Mouse (Mus musculus) frontal cortex, adult 2 months (tissue): ENCODE measurements around the gene Pms2. TPM values are rescaled to one million over a fixed set of nuclear protein-coding genes. Genes with fewer than 3 reads are reported as not detected.

Experiments used
- DNase-seq, 2 experiments: peaks; one replicate each; pipeline ENCODE4 v3.0.0; 2022; ENCODE audit warnings: low spot score in 1 of 2; ENCODE audit errors: extremely low spot score in 1 of 2
- polyA plus RNA-seq: library from polyadenylated mRNA; depleted of rRNA; stranded (reverse); fragments of >200 nt; gene quantifications from 2 replicates; pipeline ENCODE4 v1.2.3, GENCODE M21; 2012

The Pms2 gene
- polyA plus RNA-seq, 1 experiment = 18.0 TPM

DNA sequence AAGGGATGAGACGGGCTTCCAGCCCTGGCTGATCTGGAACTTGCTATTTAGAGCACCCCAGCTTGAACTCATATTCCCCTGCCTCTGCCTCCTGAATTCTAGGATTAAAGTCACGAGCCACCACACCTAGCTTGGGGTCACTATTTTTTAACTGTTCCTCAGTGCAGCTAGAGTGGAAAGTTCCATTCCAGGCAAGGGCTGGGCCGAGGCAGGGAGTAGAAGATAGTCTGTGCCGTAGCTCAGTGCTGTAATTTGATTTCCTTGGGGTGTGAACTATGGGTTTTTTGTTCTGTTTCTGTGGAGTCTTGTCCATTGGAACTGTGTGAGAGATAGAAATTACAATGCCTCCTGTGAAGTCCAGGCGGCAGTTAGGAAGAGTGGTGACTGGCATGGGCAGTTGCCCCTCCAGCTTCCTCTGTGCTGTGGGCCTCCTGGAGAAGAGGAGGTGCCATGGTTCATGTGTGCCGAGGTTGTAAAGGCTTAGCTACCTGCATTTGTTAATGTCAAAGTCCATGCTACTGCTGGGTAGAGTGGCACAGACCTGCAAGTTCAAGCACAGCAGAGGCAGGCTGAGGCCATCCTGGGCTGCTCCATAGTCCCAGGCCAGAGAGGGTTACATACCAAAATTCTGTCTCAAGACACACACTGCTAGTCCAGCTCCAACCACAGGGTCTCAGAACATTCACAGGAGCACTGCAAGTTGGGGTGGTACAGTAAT is 22.3 kb downstream of the Pms2 start:
- no peak for DNase-seq

DNA sequence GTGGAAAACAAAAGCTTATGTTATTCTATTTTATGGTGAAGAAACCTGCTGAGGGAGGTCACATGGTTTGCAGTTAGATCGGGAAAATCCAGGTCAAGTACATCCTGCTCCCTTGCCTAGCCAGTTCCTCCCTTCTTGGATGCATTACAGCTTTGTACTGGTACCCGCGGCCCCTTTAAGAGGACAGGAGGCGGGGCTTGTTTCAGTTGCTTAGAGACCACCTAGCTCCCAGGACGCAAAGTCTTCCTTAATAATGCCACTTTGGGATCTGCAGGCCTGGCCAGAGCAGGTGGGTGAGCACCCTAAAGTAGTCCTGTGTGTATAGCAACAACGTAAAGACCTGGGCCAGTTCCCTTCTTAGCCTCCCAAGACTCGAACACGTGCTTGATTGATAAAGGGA is 23.1 kb downstream of the Pms2 start, which contains the start of gene Rsph10b:
Gene Rsph10b (plus strand): TSS at position 205 of the 400 bp plus-strand sequence.
- DNase-seq = no peak

DNA sequence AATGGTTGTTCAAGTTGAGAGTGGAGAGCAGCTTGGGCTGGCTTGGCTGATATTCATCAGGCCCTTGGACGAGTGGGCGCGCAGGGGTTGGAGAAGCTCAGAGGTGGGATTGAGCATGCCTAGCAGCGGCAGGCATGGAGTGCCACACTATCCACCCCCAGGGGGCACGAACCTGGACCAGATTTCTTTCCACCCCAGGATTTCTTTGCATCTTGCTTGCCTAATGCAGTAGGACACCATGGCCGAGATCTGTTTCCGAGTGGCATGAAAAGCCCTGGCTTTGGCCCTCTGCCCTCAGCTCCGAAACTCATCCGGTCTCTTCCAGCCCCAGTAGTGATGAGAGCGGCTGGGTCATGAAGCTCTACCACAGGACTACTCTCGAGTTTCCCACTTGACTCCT is 23.6 kb downstream of the Pms2 start:
- DNase-seq = no peak

DNA sequence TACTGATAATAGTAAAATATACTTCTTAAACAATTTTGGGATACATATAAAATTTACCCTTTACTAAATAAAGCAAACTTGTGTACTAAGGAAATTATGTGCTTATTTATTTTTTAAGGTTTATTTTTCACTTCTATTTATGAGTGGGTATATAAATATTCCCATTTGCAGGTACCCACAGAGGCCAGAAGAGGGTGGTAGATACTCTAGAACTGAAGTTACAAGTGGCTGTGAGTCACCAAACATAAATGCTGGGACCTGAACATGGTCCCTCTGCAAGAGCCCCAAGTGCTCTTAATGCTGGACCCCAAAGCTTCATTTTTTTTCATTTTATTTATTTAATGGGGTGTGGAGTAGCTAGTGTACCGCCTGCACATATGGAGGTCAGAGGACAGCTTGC is 24.1 kb downstream of the Pms2 start:
- no peak for DNase-seq

DNA sequence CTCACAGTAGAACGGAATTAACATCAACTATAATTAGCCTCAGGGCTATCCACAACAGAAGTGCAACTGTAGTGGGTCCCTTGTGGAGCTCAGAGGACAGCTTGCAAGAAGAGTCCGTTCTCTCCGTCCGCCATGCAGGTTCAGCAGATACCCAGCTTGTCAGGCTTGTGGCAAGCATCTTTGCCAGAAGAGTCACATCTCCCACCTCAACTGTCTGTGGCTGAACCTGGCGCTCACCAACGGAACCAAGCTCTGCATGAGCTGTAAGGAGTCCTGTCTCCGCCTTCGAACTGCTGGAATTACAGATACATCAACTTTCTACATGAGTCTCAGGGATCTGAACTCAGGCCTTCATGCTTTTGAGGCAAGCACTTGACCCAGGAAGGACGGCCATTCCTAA is 26.4 kb downstream of the Pms2 start:
- DNase-seq = no peak

DNA sequence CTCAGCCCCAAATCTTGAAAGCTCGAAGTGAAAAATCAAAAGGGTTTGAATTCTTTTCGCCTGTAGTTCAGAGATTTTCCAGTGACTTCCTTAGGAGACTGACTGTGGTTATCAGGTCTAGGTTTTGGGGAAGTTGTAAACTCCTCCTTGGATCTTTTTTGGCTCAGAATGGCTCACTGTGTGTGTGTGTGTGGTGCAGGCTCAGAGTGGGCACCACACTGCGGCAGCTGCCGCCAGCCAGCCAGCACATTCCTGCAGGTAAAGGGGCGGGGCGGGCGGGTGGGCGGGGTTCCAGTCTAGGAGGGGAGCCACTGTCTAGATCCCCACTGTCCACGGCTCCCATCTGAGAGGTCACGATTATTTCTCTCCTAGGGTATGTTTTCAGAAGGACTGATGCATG is 31.8 kb downstream of the Pms2 start:
- DNase-seq = peak in 1 of 2 experiments; percentile 15

DNA sequence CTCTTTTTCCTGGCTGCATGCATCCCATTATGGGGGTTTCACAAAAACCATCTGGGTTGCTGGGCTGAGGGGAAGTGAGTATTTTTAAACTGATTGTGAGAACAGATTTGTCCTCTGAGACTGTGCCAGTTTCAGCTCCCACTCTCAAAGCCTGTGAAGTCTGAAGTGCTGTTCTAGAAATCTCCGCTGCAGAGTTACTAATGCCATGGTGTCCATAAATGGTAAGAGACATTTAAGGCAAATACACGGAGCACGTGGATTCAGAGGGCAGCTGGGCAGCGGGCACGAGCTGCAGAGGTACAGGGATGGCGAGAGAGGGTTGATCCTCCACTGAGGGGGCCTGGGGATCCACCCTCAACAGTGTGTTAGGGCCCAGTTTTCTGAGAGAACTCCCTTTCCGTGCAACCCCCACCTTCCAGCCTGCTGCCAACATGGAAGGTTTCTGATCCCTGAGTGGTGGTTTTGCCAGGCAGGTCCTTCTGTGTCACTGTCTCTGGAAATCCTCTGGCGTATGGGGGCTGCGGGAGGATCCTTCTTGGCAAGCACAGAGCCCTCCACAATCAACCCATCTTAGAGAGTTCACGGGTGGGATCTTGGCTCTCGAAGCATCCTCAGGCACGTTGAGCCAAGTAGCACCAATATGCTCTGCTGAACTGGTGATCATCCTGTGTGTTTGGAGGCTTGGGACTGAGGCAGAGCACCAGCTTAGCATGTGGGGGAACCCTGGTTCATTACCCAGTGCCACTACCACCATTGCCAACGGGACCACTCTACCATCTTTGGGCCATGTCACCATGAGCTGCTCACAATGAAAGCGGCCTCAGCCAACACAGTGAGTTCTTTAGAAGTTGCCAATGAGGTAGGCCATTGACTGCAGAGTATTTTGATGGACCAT is 33.7 kb downstream of the Pms2 start:
- DNase-seq = peak; percentile 89 to 91

DNA sequence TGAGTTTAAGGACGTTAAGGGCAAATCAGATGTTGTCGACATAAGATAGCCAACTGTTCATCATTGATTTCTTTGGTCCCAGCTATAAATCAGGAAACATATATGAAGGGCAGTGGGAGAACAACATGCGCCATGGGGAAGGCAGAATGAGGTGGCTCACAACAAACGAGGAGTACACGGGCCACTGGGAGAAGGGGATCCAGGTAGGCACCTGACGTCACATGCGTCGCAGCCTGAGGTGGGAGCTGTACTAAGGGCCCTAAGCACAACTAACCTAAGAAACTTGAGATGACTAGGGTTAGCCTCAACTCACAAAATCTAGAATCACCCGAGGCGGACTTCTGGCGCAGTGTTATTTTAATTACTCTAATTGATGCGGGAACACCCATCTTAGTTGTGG is 38.6 kb downstream of the Pms2 start:
- DNase-seq = no peak

DNA sequence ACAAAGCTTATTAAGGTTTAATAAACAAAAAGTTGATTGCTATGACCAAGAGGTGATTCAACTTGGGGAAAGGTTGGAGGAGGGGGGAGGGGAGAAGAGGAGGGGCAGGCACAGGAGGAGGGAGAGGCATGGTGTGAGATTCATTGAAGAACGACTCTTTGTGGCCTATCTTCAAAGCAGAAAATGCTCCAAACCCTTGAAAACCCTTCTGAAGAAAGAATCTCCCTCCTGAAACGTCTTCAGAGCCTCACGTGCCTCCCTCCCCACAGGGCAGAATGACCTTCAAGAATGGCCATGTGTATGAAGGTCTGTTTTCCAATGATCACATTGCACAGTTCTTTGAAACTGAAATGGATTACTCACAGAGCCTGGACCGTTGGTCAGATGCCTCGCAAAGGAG is 40.3 kb downstream of the Pms2 start:
- no peak for DNase-seq

DNA sequence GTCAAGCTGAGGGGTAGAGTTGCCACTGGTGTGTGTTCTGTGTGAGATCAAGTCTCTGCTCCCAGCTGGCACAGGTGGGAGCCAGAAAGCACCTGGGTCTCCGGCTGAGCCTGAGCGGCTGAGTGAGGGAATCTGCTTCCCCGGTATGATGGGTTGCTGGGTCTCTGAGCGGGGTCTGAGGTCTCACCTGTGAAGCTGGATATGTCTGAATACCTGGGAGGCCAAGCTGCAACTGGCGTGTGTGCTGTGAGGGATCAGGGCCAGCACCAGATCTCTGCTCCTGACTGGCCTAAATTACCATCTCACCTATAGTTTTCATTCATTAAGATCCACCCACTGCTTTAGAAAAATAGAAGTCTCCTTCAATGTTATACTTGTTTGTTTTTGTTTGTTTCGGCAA is 47.3 kb downstream of the Pms2 start:
- DNase-seq = no peak

DNA sequence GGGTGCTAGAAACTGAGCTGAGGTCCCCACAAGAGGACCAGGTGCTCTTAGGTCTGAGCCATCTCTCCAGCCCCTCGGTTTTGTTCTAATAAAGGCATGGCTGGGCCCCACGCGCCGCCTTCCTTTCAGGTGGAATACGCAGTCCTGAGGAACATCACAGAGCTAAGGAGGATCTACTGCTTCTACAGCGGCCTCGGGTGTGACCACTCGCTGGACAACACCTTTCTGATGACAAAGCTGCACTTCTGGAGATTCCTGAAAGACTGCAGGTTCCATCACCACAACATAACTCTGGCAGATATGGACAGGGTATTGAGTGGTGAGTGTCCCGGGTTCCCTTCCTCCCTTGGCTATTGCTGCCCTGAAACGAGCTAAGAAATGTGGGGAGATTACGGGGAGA is 49.8 kb downstream of the Pms2 start:
- DNase-seq = no peak

DNA sequence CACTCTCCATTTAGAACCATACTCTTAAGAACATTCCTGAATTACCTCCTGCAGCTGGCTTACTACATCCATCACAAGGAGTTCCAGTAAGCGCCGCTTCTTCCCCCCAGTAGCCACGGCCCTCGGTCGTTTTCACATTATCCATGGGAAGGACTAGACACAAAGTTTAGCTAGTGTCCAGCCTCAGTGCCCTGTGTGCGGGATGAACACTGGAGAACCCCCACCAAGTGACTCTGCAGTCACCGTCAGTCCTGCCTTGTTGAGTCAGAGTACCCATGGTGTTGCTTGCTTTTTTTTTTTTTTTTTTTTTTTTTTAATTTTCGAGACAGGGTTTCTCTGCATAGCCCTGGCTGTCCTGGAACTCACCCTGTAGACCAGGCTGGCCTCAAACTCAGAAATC is 51.4 kb downstream of the Pms2 start:
- no peak for DNase-seq

DNA sequence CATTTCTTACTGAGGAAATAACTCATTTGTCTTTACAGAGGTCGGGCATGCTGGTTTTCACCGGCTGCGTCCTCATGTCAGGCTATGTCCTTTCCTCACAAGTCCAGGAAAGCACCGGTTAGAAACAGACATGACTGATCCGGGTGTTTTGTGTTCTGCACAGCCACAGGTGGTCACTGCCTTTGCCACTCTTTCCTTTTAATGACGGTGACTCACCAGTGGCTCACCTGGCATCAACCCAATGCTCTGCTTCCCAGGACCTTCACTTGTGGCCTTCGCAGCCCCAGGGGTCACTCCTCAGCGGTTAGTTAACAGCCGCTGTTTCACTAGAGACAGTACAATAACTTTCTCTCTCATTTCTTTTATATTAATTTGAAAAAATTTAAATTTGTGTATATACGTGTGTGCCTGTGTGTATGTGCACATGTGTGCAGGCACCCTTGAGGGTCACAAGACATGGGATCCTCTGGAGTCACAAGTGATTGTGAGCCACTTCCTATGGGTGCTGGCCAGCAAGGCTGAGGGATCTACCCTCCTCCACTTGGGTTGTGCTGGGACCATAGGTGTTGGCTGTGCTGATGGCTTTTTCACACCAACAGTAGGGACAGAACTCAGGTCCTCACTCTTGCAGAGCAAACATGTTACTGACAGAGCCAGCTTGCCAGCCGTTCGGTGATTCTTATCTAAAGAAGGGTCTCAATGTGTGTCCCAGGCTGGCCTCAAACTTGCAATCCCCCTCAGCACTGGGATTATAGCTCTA is 56.0 kb downstream of the Pms2 start:
- no peak for DNase-seq

DNA sequence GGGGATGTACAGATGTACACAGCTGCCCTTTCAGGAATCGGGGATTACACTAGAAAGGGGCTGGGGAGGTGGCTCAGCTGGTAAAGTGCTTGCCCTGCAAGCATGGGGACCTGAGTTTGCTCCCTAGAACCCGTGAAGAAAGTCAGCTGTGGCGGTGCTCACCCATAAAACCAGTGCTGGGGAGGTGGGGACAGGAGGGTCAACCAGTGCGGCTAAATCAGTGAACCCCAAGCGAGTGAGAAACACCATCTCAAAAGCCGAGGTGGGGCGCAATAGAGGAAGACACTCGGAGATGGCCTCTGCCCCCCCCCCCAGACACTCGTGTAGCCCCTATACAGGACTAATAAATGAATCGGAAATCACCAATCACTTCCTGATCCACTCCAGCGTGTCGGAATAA is 56.9 kb downstream of the Pms2 start:
- no peak for DNase-seq

DNA sequence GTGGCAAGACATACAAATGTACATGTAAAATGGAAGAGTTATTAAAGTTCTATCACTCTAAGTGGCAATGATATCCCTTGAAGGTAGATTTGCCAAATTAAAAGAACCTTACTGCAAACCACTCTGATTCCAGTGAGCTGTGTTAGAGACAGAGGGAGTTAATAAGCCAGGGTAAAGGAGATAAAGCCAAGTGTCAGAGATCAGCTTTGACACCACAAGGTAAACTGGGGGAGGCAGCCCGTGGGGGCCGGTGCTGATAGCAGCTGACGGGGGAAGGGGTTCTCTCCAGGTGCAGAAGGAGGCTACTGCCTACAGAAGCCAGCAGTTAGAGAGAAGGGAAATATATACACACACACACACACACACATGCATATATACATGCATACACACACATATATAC is 62.9 kb downstream of the Pms2 start:
- no peak for DNase-seq

DNA sequence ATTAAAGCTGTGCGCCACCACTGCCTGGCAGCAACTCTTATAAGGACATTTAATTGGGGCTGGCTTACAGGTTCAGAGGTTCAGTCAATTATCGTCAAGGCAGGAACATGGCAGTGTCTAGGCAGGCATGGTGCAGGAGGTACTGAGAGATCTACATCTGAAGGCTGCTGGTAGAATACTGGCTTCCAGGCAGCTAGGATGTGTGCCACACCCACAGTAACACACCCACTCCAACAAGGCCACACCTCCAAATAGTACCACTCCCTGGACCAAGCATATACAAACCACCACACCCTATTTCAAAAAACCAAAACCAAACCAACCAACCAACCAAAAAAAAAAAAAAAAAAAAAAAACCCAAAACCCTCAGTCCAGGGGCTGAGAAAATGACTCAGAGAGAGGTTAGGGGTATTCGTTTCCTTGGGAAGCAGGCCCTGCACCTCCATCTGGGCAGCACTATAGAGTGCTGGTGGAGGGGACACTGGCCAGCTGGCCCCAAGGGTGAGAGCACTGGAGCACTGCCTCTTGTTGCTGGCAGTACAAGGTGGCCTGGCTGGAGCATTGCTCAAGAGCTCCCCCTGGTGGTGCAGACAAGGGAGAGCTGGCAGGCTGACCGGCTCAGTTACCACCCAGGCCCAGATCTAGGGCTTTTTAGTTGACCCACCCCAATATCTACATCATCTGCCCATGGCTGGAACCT is 65.3 kb downstream of the Pms2 start:
- peak in 1 of 2 experiments; percentile 76 for DNase-seq

DNA sequence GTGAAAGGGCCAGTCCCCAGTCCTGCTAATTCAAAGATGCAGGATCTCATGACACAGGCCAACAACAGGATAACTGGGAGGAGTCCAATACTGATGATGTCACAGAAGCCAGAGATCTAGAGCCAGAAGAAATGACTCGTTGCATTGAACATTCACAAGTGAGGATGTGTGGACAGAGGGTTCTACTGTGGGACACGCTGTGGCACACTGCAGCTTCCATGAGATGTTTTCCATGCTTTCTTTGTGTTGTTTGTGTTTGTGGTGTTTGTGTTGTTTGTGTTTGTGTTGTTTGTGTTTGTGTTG is 65.8 kb downstream of the Pms2 start:
- DNase-seq = no peak

DNA sequence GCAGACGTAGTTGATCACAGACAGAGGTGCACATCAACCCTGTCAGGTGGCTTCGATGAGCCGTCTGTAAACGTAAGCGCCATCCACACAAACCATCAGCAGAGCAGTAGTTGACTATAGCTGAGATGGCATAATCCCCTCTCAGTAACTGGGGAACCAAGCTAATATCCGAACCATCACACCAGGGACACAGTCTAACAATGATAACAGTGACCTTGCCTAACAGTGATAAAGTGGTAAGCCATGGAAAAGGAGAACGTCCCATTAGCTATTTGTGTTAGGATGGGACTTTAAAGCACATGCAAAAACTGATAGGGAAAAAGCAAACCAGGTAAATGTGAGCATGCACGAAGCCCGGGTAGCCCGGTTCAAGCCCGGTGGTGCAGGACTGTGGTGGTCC is 66.5 kb downstream of the Pms2 start:
- DNase-seq = no peak

DNA sequence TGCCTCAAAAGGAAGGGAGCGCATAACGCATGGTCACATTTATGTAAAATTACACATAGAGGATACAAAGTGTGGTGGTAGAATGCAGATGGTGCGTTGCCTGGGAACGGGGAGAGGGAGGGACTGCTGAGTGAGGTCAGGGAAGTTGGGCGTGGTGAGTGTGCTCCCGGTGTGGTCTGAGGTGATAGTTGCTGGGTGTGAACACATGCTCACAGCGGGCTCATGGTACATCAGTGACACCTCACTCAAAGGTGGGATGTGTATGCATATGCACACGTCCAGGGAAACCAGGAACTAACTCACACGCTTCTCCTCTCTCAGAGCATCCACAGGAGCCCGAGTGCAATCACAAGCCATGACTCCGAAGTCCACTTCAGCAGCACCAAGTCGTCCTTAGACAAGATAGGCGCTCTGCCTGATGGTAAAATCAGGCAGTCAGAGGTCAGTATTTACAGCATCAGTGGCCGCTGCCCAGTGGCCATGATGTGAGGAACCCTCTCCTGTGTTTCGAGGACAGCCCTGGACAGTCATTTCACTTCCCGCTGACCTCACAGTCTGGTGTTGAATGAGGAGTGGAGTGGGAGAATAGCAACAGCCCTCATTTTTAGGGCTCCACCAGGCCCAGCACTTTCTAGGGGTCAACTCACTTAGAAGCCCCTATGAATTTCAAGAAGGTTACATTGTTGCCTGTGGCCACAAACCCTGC is 67.1 kb downstream of the Pms2 start:
- no peak for DNase-seq

DNA sequence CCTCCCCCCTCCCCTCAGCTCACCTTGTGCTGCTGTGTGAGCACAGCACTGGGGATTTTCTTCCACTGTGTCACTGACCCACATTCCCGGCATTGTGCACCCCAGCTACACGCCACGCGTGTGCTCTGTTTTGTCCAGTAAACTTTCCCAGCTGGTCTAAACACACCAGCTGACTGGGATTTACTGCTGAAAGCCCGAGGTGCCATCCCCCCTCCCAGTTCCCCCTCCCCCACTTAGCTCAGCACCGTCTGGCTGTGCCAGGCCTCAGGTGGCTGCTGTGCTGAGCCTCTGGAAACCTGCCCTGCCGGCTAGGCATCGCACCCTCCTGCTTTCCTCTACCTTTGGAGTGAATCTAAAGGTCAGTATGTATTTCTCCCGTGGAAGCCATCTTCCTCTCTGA is 71.1 kb downstream of the Pms2 start:
- DNase-seq = no peak
